Mouse (Mus musculus): Measurements from ENCODE around the gene Map2k2. TPM values are rescaled to one million over a fixed set of nuclear protein-coding genes. Genes with fewer than 3 reads are reported as not detected.
A peak's percentile ranks its signal among the peaks of the same experiment; 100 is the strongest.
"Not testable (repeated sequence)": the region's sequence is repeated elsewhere in the genome, so short reads cannot be mapped to it uniquely, and the experiment has no call there.

Map2k2 gene
- 208 and 210 TPM in 2 replicates for polyA plus RNA-seq (2016; fragmentation: Nextera tagmentation; extraction: Ambion mirVana)

GRCm38 (mm10) chr10:81105565-81106112 lies at the start of gene Map2k2:
Map2k2 (plus strand) TSS chr10:81105915.
- peak within 1 kb of the TSS; percentile 91 for H3K4me3 ChIP-seq (replicated peaks)
- ATAC-seq (ENCODE audit: low FRiP score): peak; percentile 95
- H3K27ac ChIP-seq: peak within 1 kb of the TSS; percentile 100
- H3K27me3 ChIP-seq: no peaks in the 10 kb centered on the region
- H3K4me2 ChIP-seq: peak within 1 kb of the TSS; percentile 70
- H3K9me3 ChIP-seq: no peaks in the 10 kb centered on the region
- H3K4me1 ChIP-seq: peaks cover 24% of the 10 kb centered on the region
- peaks cover 26% of the 10 kb centered on the region for H3K36me3 ChIP-seq (replicated peaks)
- under 1% methylated on average over 56 of the region's 56 CpGs for WGBS
- H3K9ac ChIP-seq: peak within 1 kb of the TSS; percentile 96

- H3K4me3 ChIP-seq (replicated peaks): no peak overlapping the region
- WGBS: 95% methylated on average over 23 of the region's 23 CpGs
- peaks cover 28% of the 10 kb centered on the region for H3K4me1 ChIP-seq
- H3K27ac ChIP-seq: no peak overlapping the region
- ATAC-seq (ENCODE audit: low FRiP score): no peak
- H3K9me3 ChIP-seq: no peaks in the 10 kb centered on the region
- H3K4me2 ChIP-seq: no peak overlapping the region; the same call in 1 of the 2 replicates
- H3K9ac ChIP-seq: peak overlapping the region; percentile 33; the same call in 1 of the 2 replicates
- H3K27me3 ChIP-seq: no peaks in the 10 kb centered on the region
- H3K36me3 ChIP-seq (replicated peaks): peaks cover 9% of the 10 kb centered on the region
Measured at GRCm38 (mm10) chr10:81057406-81058130, 48.1 kb upstream of the Map2k2 start.

- no peak for ATAC-seq (ENCODE audit: low FRiP score)
- H3K36me3 ChIP-seq (replicated peaks): peaks cover 9% of the 10 kb centered on the region
- H3K4me1 ChIP-seq: peaks cover 28% of the 10 kb centered on the region
- peak overlapping the region; percentile 80 for H3K4me3 ChIP-seq (replicated peaks)
- H3K27ac ChIP-seq: no peak overlapping the region
- no peaks in the 10 kb centered on the region for H3K9me3 ChIP-seq
- peak overlapping the region; percentile 91 for H3K4me2 ChIP-seq
- H3K27me3 ChIP-seq: no peaks in the 10 kb centered on the region
- WGBS: 92% methylated on average over 6 of the region's 6 CpGs
- H3K9ac ChIP-seq: peak overlapping the region; percentile 85
Measured at GRCm38 (mm10) chr10:81058896-81059295, 46.8 kb upstream of the Map2k2 start.

DNA sequence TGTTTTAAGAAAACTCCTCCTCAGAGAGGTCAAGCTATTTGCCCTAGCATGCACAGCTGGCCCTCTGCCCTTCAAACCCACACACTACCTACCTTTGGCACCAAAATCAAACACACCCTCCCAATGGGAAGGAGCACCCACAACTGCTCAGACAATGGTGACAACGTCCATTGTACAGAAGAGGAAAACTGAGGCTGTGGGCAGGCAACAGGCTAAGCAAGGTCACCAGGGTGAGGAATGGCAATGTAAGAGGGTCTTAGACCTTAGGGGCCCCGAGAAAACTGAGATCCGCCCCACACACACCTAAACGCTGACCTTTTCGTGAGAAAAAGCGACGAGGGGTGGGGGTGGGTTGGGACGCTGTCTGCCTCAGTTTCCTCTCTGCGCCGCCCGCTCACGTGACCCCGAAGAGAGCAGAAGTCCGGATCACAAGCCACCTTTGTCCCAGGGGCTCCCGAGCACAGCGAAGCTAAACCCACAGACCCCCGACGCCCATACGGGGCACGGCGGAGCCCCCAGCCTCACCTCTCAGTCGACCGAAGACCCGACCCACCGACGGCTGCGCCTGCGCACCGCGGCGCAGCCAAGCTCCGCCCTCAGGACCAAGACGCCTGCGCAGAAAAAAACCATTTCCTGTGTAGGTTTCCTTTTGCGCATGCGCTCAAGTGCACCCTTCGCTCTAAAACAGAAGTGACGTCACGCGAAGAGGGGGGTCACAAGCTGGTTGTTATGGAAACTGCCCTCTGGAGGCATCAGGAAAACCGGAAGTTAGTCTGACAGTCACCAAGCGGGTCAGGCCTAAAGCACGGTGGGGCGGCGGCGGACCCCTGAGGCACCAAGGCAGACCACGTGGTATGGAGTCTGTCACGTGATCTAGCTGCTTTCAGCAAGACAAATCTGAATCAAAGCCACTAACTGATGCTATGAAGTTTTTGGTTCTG lies 45.8 kb upstream of the Map2k2 start, which contains the start of gene Sgta:
TSS of gene Sgta (minus strand) at position 579 of the 941 bp plus-strand sequence.
- Histone ChIP-seq H3K4me2 (peak within 1 kb of the TSS; percentile 91), H3K4me1 (peaks cover 28% of the 10 kb centered on the region), H3K9me3 (no peaks in the 10 kb centered on the region), H3K27ac (peak within 1 kb of the TSS; percentile 63; the same call in 1 of the 2 replicates), H3K9ac (peak within 1 kb of the TSS; percentile 85), H3K4me3 (replicated peaks) (peak within 1 kb of the TSS; percentile 80), H3K36me3 (replicated peaks) (peaks cover 9% of the 10 kb centered on the region), H3K27me3 (no peaks in the 10 kb centered on the region)
- peak; percentile 97 for ATAC-seq (ENCODE audit: low FRiP score)
- WGBS: under 1% methylated on average over 48 of the region's 48 CpGs

DNA sequence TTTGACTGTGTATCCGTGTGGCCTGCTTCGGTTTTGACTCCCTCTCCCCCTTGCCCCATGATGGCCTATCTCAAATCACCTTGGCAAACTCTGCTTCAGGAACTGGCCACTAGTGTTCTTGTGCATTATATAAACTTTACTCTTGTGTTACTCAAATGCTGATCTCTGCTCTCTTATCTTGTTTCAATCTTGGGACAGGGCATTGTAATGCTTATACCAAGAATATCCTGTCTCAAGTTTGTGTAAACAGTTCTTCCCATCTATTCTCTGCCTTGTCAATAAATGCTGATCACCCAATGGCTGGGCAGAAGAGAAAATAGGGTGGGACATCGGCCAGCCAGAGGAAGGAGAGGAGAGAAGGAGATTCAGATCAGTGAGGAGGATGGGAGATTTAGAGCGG lies 43.0 kb upstream of the Map2k2 start:
- Histone ChIP-seq H3K9me3 (no peaks in the 10 kb centered on the region), H3K4me3 (replicated peaks) (no peak overlapping the region), H3K27ac (no peak overlapping the region), H3K36me3 (replicated peaks) (peaks cover 6% of the 10 kb centered on the region; the same call in 1 of the 2 replicates), H3K9ac (no peak overlapping the region), H3K4me2 (no peak overlapping the region), H3K27me3 (no peaks in the 10 kb centered on the region), H3K4me1 (peaks cover 22% of the 10 kb centered on the region)
- WGBS: 69% methylated on average over 4 of the region's 4 CpGs
- ATAC-seq (ENCODE audit: low FRiP score): no peak

GRCm38 (mm10) chr10:81064519-81064918 lies 41.2 kb upstream of the Map2k2 start:
- not testable (repeated sequence) for H3K27ac ChIP-seq; H3K4me3 ChIP-seq (replicated peaks); H3K4me2 ChIP-seq; H3K9me3 ChIP-seq; H3K36me3 ChIP-seq (replicated peaks); ATAC-seq (ENCODE audit: low FRiP score); H3K9ac ChIP-seq; H3K27me3 ChIP-seq
- H3K4me1 ChIP-seq: peaks cover 11% of the 10 kb centered on the region
- WGBS: 92% methylated on average over 8 of the region's 8 CpGs

DNA sequence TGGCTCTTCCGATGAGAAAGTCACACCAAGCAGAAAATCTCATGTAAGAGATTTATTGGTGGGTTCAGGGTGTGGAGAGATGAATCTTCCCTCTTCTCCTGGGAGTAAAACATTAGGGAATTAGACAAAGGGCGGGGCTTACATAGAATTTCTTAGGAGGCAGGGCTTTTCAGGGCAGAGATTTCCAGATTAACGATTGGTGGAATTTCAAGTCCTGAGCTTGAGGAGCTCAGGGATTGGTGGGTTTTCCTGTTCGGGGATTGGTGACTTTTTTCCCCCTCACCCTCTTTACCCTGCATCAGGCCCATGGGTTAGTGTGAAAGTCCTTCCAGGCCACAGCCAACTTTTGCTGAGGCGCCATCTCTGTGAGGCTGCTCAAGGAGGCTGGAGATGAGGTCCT lies 37.0 kb upstream of the Map2k2 start:
- peaks cover 26% of the 10 kb centered on the region for H3K4me1 ChIP-seq
- H3K27ac ChIP-seq: no peak overlapping the region

GRCm38 (mm10) chr10:81069836-81070235 lies 35.9 kb upstream of the Map2k2 start, which contains the start of gene Thop1:
Thop1 (plus strand) TSS chr10:81070035.
- peaks cover 26% of the 10 kb centered on the region for H3K4me1 ChIP-seq
- peak within 1 kb of the TSS; percentile 81 for H3K4me2 ChIP-seq
- ATAC-seq (ENCODE audit: low FRiP score): peak; percentile 98
- H3K27ac ChIP-seq: peak within 1 kb of the TSS; percentile 69
- H3K4me3 ChIP-seq (replicated peaks): peak within 1 kb of the TSS; percentile 74
- H3K36me3 ChIP-seq (replicated peaks): peaks cover 27% of the 10 kb centered on the region
- H3K9me3 ChIP-seq: no peaks in the 10 kb centered on the region
- WGBS: 0% methylated on average over 33 of the region's 35 CpGs
- no peaks in the 10 kb centered on the region for H3K27me3 ChIP-seq
- H3K9ac ChIP-seq: peak within 1 kb of the TSS; percentile 82

More for the DNA sequence above, 37.0 kb upstream of the Map2k2 start:
- no peak for ATAC-seq (ENCODE audit: low FRiP score)
- Histone ChIP-seq H3K4me3 (replicated peaks) (no peak overlapping the region), H3K9ac (no peak overlapping the region), H3K9me3 (no peaks in the 10 kb centered on the region), H3K4me2 (no peak overlapping the region), H3K36me3 (replicated peaks) (peaks cover 15% of the 10 kb centered on the region), H3K27me3 (no peaks in the 10 kb centered on the region)
- WGBS: 75% methylated on average over 5 of the region's 5 CpGs

DNA sequence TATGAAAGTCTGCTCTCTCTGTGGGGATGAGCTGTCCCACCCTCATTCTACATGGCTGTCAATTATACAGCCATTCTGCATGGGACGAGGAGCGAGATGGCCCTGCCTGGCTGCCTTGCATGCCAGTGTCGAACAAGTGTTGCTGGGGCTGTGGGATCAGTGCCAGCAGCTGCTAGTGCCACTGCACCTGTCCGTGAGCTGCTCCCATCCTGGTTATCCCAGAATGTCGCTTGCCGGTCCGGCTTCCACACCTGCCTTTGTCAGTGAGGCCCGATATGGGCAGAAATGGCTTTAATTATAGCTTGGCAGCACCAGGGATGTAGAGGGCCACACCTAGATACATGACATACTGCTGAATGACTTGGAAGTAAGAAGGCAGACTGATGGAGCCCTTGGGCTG lies 33.4 kb upstream of the Map2k2 start:
- WGBS: 94% methylated on average over 8 of the region's 8 CpGs
- no peaks in the 10 kb centered on the region for H3K27me3 ChIP-seq
- no peak overlapping the region for H3K4me2 ChIP-seq
- peaks cover 50% of the 10 kb centered on the region for H3K36me3 ChIP-seq (replicated peaks)
- H3K4me3 ChIP-seq (replicated peaks): no peak overlapping the region
- no peak overlapping the region for H3K9ac ChIP-seq
- H3K27ac ChIP-seq: no peak overlapping the region
- peaks cover 24% of the 10 kb centered on the region for H3K4me1 ChIP-seq
- no peaks in the 10 kb centered on the region for H3K9me3 ChIP-seq
- ATAC-seq (ENCODE audit: low FRiP score): no peak

GRCm38 (mm10) chr10:81073464-81073863 lies 32.3 kb upstream of the Map2k2 start:
- H3K9me3 ChIP-seq: no peaks in the 10 kb centered on the region
- H3K27ac ChIP-seq: no peak overlapping the region
- no peaks in the 10 kb centered on the region for H3K27me3 ChIP-seq
- no peak for ATAC-seq (ENCODE audit: low FRiP score)
- peaks cover 62% of the 10 kb centered on the region for H3K36me3 ChIP-seq (replicated peaks)
- WGBS: 67% methylated on average over 7 of the region's 7 CpGs
- peaks cover 24% of the 10 kb centered on the region for H3K4me1 ChIP-seq
- H3K9ac ChIP-seq: no peak overlapping the region
- H3K4me3 ChIP-seq (replicated peaks): no peak overlapping the region
- H3K4me2 ChIP-seq: no peak overlapping the region

DNA sequence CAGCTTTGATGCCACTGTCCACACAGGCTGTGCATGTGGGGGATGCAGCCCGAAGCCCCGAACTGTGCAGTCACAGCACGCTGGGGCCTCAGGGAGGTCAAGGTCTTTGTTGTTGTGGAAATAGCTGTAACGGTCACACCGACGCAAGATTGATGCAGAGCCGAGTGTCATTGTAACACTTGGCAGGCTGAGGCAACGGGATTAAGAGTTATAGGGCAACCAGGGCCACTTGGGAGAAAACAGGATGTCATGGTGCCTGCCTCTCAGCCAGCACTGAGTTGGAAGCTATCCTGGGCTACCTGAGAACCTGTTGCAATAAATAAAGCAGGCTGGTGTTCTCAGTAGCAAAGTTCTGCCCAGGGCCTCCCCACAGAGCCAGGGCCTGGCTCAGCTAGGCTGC lies 30.0 kb upstream of the Map2k2 start:
- ATAC-seq (ENCODE audit: low FRiP score): no peak
- Histone ChIP-seq H3K4me3 (replicated peaks) (no peak overlapping the region), H3K27me3 (no peaks in the 10 kb centered on the region), H3K9me3 (no peaks in the 10 kb centered on the region), H3K4me2 (no peak overlapping the region), H3K27ac (no peak overlapping the region), H3K9ac (no peak overlapping the region), H3K4me1 (peaks cover 11% of the 10 kb centered on the region), H3K36me3 (replicated peaks) (peaks cover 84% of the 10 kb centered on the region)
- WGBS: 86% methylated on average over 8 of the region's 8 CpGs

- Histone ChIP-seq H3K9me3 (no peaks in the 10 kb centered on the region), H3K27me3 (no peaks in the 10 kb centered on the region), H3K36me3 (replicated peaks) (peaks cover 91% of the 10 kb centered on the region), H3K9ac (no peak overlapping the region), H3K4me1 (peaks cover 5% of the 10 kb centered on the region; the same call in 1 of the 2 replicates), H3K27ac (no peak overlapping the region), H3K4me3 (replicated peaks) (no peak overlapping the region), H3K4me2 (no peak overlapping the region)
- 85% methylated on average over 1 of the region's 1 CpGs for WGBS
- ATAC-seq (ENCODE audit: low FRiP score): no peak
Measured at GRCm38 (mm10) chr10:81076356-81076755, 29.4 kb upstream of the Map2k2 start.

Data from forebrain, embryonic 12.5 days (tissue).